Mouse (Mus musculus): ENCODE measurements around the gene Vmn1r142.
"Not testable (repeated sequence)": the region's sequence is repeated elsewhere in the genome, so short reads cannot be mapped to it uniquely, and the experiment has no call there.

The Vmn1r142 gene

DNA sequence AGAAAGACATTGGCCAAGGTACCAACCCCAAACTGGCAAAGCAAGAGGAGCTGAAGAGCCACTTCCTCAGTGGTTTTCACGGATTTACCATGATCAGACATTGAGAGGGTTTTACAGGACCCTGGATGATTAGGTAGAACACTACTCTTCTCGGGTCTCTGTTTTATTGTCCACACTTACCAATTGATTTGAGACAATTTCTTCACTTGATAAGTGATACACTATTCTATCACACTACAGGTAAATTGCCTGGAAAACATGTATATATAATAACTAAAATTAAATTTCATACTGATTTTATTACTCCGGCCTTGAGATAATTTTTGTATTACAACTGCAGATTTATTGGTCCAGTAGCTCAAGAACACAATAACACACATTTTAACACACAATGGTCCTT is at the start of gene Vmn1r142:
Vmn1r142 (minus strand) TSS at position 101 of the 400 bp plus-strand sequence.
- H3K36me3 ChIP-seq (ENCODE audit: control insufficient read depth, insufficient read depth, low read length, poor library complexity, severe bottlenecking); H3K27me3 ChIP-seq (ENCODE audit: control insufficient read depth, insufficient read depth, low read length, poor library complexity, severe bottlenecking); DNase-seq (ENCODE audit: low read depth, low spot score): not testable (repeated sequence)

DNA sequence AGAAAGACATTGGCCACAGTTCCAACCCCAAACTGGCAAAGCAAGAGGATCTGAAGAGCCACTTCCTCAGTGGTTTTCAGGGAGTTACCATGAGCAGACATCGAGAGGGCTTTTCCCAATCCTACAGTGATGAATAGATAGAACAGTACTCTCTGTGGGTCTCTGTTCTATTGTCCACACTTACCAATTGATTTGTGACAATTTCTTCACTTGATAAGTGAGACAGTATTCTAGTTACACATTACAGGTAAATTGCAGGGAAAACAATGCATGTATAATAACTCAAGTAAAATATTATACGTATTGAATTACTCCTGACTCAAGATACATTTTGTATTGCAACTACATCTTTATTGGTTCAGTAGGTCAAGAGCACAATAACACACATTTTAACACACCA is 37.3 kb upstream of the Vmn1r142 start, which contains the start of gene Gm8653:
Gm8653 (minus strand) TSS at position 101 of the 400 bp plus-strand sequence.
- H3K36me3 ChIP-seq (ENCODE audit: control insufficient read depth, insufficient read depth, low read length, poor library complexity, severe bottlenecking); H3K27me3 ChIP-seq (ENCODE audit: control insufficient read depth, insufficient read depth, low read length, poor library complexity, severe bottlenecking); DNase-seq (ENCODE audit: low read depth, low spot score): not testable (repeated sequence)

DNA sequence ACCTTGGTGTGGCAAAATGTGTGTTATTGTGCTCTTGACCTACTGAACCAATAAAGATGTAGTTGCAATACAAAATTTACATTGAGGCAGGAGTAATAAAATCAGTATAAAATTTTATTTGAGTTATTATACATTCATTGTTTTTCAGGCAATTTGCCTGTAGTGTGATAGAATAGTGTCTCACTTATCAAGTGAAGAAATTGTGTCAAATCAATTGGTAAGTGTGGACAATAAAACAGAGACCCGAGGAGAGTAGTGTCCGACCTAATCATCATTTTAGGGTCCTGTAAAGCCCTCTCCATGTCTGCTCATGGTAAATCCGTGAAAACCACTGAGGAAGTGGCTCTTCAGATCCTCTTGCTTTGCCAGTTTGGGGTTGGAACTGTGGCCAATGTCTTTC is 25.2 kb upstream of the Vmn1r142 start, which contains the start of gene Vmn1r143:
Vmn1r143 (plus strand) TSS at position 301 of the 400 bp plus-strand sequence.
- not testable (repeated sequence) for H3K36me3 ChIP-seq (ENCODE audit: control insufficient read depth, insufficient read depth, low read length, poor library complexity, severe bottlenecking); DNase-seq (ENCODE audit: low read depth, low spot score); H3K27me3 ChIP-seq (ENCODE audit: control insufficient read depth, insufficient read depth, low read length, poor library complexity, severe bottlenecking)

DNA sequence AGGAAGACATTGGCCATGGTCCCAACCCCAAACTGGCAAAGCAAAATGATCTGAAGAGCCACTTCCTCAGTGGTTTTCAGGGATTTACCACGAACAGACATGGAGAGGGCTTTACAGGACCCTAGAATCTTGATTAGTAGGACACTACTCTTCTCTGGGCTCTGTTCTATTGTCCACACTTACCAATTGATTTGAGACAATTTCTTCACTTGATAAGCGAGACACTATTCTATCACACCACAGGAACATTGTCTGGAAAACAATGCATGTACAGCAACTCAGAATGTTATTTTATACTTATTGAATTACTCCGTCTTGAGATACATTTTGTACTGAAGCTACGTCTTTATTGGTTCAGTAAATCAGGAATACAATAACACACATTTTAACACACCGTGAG is 29.2 kb downstream of the Vmn1r142 start, which contains the start of gene Gm10666:
Gm10666 (minus strand) TSS at position 101 of the 400 bp plus-strand sequence.
- not testable (repeated sequence) for H3K36me3 ChIP-seq (ENCODE audit: control insufficient read depth, insufficient read depth, low read length, poor library complexity, severe bottlenecking); DNase-seq (ENCODE audit: low read depth, low spot score); H3K27me3 ChIP-seq (ENCODE audit: control insufficient read depth, insufficient read depth, low read length, poor library complexity, severe bottlenecking)

DNA sequence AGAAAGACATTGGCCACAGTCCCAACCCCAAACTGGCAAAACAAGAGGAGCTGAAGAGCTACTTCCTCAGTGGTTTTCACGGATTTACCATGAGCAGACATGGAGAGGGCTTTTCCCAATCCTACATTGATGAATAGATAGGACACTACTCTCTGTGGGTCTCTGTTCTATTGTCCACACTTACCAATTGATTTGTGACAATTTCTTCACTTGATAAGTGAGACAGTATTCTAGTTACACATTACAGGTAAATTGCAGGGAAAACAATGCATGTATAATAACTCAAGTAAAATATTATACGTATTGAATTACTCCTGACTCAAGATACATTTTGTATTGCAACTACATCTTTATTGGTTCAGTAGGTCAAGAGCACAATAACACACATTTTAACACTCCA is 45.7 kb downstream of the Vmn1r142 start, which contains the start of gene Gm16451:
Gm16451 (minus strand) TSS at position 101 of the 400 bp plus-strand sequence.
- not testable (repeated sequence) for H3K27me3 ChIP-seq (ENCODE audit: control insufficient read depth, insufficient read depth, low read length, poor library complexity, severe bottlenecking); H3K36me3 ChIP-seq (ENCODE audit: control insufficient read depth, insufficient read depth, low read length, poor library complexity, severe bottlenecking); DNase-seq (ENCODE audit: low read depth, low spot score)

Data from splenic B cell, adult 2 months (primary cell).